Mouse (Mus musculus): ENCODE measurements at regions not wholly inside any gene's neighbourhood (a gene's known extent, or its start where the extent isn't known, plus 50 kb on each side); places are given as distances from the start of the nearest gene placed in this dataset.

- H3K27me3 ChIP-seq (ENCODE audit: control insufficient read depth, insufficient read depth, low read length), result no peaks in the 10 kb centered on the region
- H3K79me2 ChIP-seq (replicated peaks; ENCODE audit: control insufficient read depth, insufficient read depth, low read length), result no peaks in the 10 kb centered on the region
- TF ChIP-seq POLR2A (IDR thresholded peaks at IDR 0.05; ENCODE audit: insufficient read depth, low read depth, low read length) (no peak), CTCF (IDR thresholded peaks at IDR 0.05) (no peak), EP300 (IDR thresholded peaks at IDR 0.05; ENCODE audit: insufficient read depth, low read depth, low read length) (no peak)
- intact Hi-C loops (cut with DNase I), result loop anchor here (10.0 kb wide), 1 partner anchor 335 kb away; no protein-coding TSS in a partner anchor
- DNase-seq, result no peak
- H3K27ac ChIP-seq, result no peak overlapping the region
- H3K9ac ChIP-seq (ENCODE audit: low read depth, low read length), result no peak overlapping the region
- no peaks in the 10 kb centered on the region for H3K4me1 ChIP-seq (ENCODE audit: control insufficient read depth, insufficient read depth, low read length)
- no peak overlapping the region for H3K4me3 ChIP-seq
- H3K36me3 ChIP-seq (ENCODE audit: control insufficient read depth, insufficient read depth, low read length), result no peaks in the 10 kb centered on the region
- WGBS, result 21% methylated on average over 2 of the region's 2 CpGs
Measured at GRCm38 (mm10) chr3:21809769-21810470, 266.5 kb upstream of the Tbl1xr1 start.

- Histone ChIP-seq H3K36me3 (ENCODE audit: control insufficient read depth, insufficient read depth, low read length) (no peaks in the 10 kb centered on the region), H3K27ac (no peak overlapping the region), H3K9ac (ENCODE audit: low read depth, low read length) (no peak overlapping the region), H3K27me3 (ENCODE audit: control insufficient read depth, insufficient read depth, low read length) (no peaks in the 10 kb centered on the region), H3K4me1 (ENCODE audit: control insufficient read depth, insufficient read depth, low read length) (peaks cover 1% of the 10 kb centered on the region; the same call in 1 of the 2 replicates), H3K4me3 (no peak overlapping the region), H3K79me2 (replicated peaks; ENCODE audit: control insufficient read depth, insufficient read depth, low read length) (no peaks in the 10 kb centered on the region)
- DNase-seq, result no peak
- TF ChIP-seq POLR2A (IDR thresholded peaks at IDR 0.05; ENCODE audit: insufficient read depth, low read depth, low read length), result no peak
- TF ChIP-seq EP300 (IDR thresholded peaks at IDR 0.05; ENCODE audit: insufficient read depth, low read depth, low read length), result no peak
- TF ChIP-seq CTCF (IDR thresholded peaks at IDR 0.05), result no peak
- WGBS, result 95% methylated on average over 1 of the region's 1 CpGs
- intact Hi-C loops (cut with DNase I), result loop anchor here (10.0 kb wide), 1 partner anchor 331 kb away; no protein-coding TSS in a partner anchor
Measured at GRCm38 (mm10) chr3:21813401-21813800, 263.1 kb upstream of the Tbl1xr1 start.

GRCm38 (mm10) chr3:21816968-21817858 lies 259.2 kb upstream of the Tbl1xr1 start:
- no peaks in the 10 kb centered on the region for H3K27me3 ChIP-seq (ENCODE audit: control insufficient read depth, insufficient read depth, low read length)
- H3K4me3 ChIP-seq, result no peak overlapping the region
- no peak overlapping the region for H3K9ac ChIP-seq (ENCODE audit: low read depth, low read length)
- peaks cover 4% of the 10 kb centered on the region for H3K36me3 ChIP-seq (ENCODE audit: control insufficient read depth, insufficient read depth, low read length)
- H3K4me1 ChIP-seq (ENCODE audit: control insufficient read depth, insufficient read depth, low read length), result peaks cover 3% of the 10 kb centered on the region
- H3K27ac ChIP-seq, result no peak overlapping the region
- peak; percentile 41 to 65 for DNase-seq
- TF ChIP-seq EP300 (IDR thresholded peaks at IDR 0.05; ENCODE audit: insufficient read depth, low read depth, low read length), result no peak
- TF ChIP-seq POLR2A (IDR thresholded peaks at IDR 0.05; ENCODE audit: insufficient read depth, low read depth, low read length), result no peak
- TF ChIP-seq CTCF (IDR thresholded peaks at IDR 0.05), result no peak
- WGBS, result 52% methylated on average over 4 of the region's 4 CpGs
- H3K79me2 ChIP-seq (replicated peaks; ENCODE audit: control insufficient read depth, insufficient read depth, low read length), result no peaks in the 10 kb centered on the region
- intact Hi-C loops (cut with DNase I), result loop anchor here (10.0 kb wide), 1 partner anchor 328 kb away; no protein-coding TSS in a partner anchor

- no peak overlapping the region for H3K4me3 ChIP-seq
- H3K27me3 ChIP-seq (ENCODE audit: control insufficient read depth, insufficient read depth, low read length), result no peaks in the 10 kb centered on the region
- H3K4me1 ChIP-seq (ENCODE audit: control insufficient read depth, insufficient read depth, low read length), result peaks cover 5% of the 10 kb centered on the region
- TF ChIP-seq CTCF (IDR thresholded peaks at IDR 0.05) (no peak), EP300 (IDR thresholded peaks at IDR 0.05; ENCODE audit: insufficient read depth, low read depth, low read length) (no peak), POLR2A (IDR thresholded peaks at IDR 0.05; ENCODE audit: insufficient read depth, low read depth, low read length) (no peak)
- no peak overlapping the region for H3K9ac ChIP-seq (ENCODE audit: low read depth, low read length)
- 55% methylated on average over 4 of the region's 4 CpGs for WGBS
- no peaks in the 10 kb centered on the region for H3K79me2 ChIP-seq (replicated peaks; ENCODE audit: control insufficient read depth, insufficient read depth, low read length)
- DNase-seq, result no peak
- intact Hi-C loops (cut with DNase I), result loop anchor here (10.0 kb wide), 1 partner anchor 326 kb away; no protein-coding TSS in a partner anchor
- H3K36me3 ChIP-seq (ENCODE audit: control insufficient read depth, insufficient read depth, low read length), result peaks cover 4% of the 10 kb centered on the region
- no peak overlapping the region for H3K27ac ChIP-seq
Measured at GRCm38 (mm10) chr3:21819030-21819429, 257.4 kb upstream of the Tbl1xr1 start.

- peak in 1 of 2 experiments; percentile 18 for DNase-seq
- Histone ChIP-seq H3K36me3 (ENCODE audit: control insufficient read depth, insufficient read depth, low read length) (peaks cover 4% of the 10 kb centered on the region), H3K9ac (ENCODE audit: low read depth, low read length) (no peak overlapping the region), H3K4me1 (ENCODE audit: control insufficient read depth, insufficient read depth, low read length) (peaks cover 8% of the 10 kb centered on the region), H3K79me2 (replicated peaks; ENCODE audit: control insufficient read depth, insufficient read depth, low read length) (no peaks in the 10 kb centered on the region), H3K27me3 (ENCODE audit: control insufficient read depth, insufficient read depth, low read length) (no peaks in the 10 kb centered on the region), H3K4me3 (no peak overlapping the region), H3K27ac (peak overlapping the region; percentile 17; the same call in 1 of the 2 replicates)
- TF ChIP-seq POLR2A (IDR thresholded peaks at IDR 0.05; ENCODE audit: insufficient read depth, low read depth, low read length) (no peak), EP300 (IDR thresholded peaks at IDR 0.05; ENCODE audit: insufficient read depth, low read depth, low read length) (no peak), CTCF (IDR thresholded peaks at IDR 0.05) (no peak)
- 13% methylated on average over 3 of the region's 3 CpGs for WGBS
- intact Hi-C loops (cut with DNase I), result loop anchor here (5.0 kb wide), 1 partner anchor 257 kb away; the partner anchor contains the start of gene Tbl1xr1
Measured at GRCm38 (mm10) chr3:21820051-21820598, 256.3 kb upstream of the Tbl1xr1 start.
